Mouse (Mus musculus): ENCODE results near the gene Slirp. TPM values are rescaled to one million over a fixed set of nuclear protein-coding genes. Genes with fewer than 3 reads are reported as not detected.
"Not testable (repeated sequence)": the region's sequence is repeated elsewhere in the genome, so short reads cannot be mapped to it uniquely, and the experiment has no call there.

Gene Slirp
- polyA plus RNA-seq, 1 experiment, result 70.3 TPM

DNA sequence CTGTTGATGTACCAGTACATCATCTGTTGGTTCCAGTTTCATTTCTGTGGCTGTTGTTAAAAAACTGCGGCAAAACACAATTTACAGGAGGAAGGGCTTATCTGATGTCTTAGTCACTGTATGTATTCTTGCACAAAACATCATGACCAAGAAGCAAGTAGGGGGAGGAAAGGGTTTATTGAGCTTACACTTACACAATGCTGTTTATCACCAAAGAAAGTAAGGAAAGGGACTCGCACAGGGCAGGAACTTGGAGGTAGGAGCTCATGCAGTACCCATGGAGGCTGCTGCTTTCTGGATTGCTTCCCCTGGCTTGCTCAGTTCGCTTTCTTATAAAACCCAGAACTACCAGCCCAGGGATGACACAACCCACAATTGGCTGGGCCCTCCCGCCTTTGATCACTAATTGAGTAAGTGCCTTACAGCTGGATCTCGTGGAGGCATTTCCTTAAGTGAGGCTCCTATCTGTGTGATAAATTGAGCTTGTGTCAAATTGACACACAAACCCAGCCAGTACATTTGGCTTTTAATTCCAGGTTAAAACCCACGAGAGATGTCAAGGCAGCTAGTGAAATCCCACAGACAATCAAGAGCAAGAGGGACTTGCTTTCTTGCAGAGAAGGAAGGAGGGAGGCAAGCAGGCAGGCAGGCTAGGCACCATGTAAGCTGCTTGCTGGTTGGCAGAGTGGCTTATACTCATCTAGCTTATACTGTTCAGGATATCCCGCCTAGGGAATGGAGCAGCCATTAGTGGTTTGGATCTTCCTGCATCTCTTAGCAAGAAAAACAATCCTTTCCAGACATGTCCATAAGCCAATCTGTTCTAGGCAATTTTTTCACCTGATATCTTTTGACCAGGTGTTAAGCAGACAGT lies 26.8 kb downstream of the Slirp start:
- no peak for TF ChIP-seq POLR2A (IDR thresholded peaks at IDR 0.05; ENCODE audit: extremely low read depth, insufficient read depth, low read length)
- TF ChIP-seq CTCF (IDR thresholded peaks at IDR 0.05; ENCODE audit: extremely low read depth, insufficient read depth, low read length), result no peak
- H3K4me3 ChIP-seq (ENCODE audit: insufficient read depth, low read length), result no peak overlapping the region
- H3K4me1 ChIP-seq (ENCODE audit: control insufficient read depth, insufficient read depth, low read length), result peaks cover 9% of the 10 kb centered on the region
- no peak overlapping the region for H3K27ac ChIP-seq (ENCODE audit: insufficient read depth, low read length)

DNA sequence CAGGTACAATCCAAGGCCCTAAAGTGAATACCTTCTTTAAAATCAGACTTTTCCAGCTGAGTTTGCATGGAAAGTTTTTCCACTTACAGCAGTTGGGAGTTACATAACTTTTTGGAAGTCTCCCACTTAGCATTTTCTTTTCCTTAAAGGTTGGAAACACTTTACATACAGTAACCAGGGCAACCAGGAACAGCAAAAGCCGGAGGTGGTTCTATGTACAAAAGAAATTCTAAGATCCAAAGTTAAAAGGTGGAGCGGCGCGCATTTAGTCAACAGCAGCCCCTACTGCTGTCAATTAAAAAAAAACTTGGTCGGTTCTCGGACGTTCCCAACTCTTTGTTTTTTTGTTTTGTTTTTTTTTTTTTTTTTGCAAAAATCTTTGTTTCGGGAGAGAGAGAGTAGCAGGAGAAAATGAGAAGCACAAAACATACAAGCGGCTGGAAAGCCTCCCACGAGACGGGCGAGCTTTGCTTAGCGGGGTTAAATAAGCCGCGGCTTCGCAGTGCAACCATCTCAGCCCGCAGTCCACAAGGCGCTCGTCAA lies 27.8 kb downstream of the Slirp start:
- Histone ChIP-seq H3K27ac (ENCODE audit: insufficient read depth, low read length) (peak overlapping the region; percentile 22), H3K4me3 (ENCODE audit: insufficient read depth, low read length) (peak overlapping the region; percentile 55), H3K4me1 (ENCODE audit: control insufficient read depth, insufficient read depth, low read length) (peaks cover 9% of the 10 kb centered on the region)
- TF ChIP-seq POLR2A (IDR thresholded peaks at IDR 0.05; ENCODE audit: extremely low read depth, insufficient read depth, low read length) (no peak), CTCF (IDR thresholded peaks at IDR 0.05; ENCODE audit: extremely low read depth, insufficient read depth, low read length) (no peak)

DNA sequence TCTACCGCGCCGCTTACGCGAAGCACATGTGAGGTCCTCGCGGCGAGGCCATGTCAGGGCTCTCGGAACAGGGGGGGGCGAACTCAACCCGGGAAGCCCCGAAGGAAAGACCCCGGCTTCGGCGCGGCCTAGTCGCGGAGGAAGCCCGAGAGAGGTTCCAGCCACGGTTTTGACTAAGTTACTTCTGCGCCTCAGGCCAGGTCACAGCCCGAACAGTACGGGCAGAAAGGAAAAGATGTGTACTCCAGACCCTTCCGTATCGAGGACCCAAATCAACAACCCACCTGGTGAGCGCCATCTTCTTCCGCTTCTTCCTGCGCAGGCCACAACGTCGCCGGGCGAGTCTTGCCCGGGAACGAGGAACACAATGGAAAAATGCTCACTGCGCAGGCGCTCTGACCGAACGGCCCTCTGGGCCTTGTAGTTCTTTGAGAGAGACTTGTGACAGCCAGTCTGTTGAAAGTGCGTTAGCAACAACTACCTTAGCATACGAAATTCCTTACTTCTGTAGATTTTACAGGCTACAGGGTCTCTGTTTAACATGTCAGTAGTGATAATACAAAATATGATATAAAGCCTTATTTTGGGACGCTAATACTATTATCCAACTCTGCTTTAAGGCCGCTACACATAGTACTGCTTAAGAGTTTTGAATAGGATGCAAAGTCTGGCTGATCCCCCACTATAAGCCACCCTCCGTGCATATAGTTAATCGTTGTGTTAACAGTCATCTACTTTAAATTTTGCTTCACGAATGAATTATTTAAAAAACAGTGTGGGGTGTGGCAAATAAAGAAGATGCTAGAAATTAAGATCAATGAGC lies 28.5 kb downstream of the Slirp start, which contains the start of gene Snw1:
Gene Snw1 (minus strand): TSS at position 311 of the 823 bp plus-strand sequence.
- Histone ChIP-seq H3K27ac (ENCODE audit: insufficient read depth, low read length) (peak within 1 kb of the TSS; percentile 22), H3K4me3 (ENCODE audit: insufficient read depth, low read length) (peak within 1 kb of the TSS; percentile 55), H3K4me1 (ENCODE audit: control insufficient read depth, insufficient read depth, low read length) (peaks cover 5% of the 10 kb centered on the region)
- TF ChIP-seq CTCF (IDR thresholded peaks at IDR 0.05; ENCODE audit: extremely low read depth, insufficient read depth, low read length) (no peak), POLR2A (IDR thresholded peaks at IDR 0.05; ENCODE audit: extremely low read depth, insufficient read depth, low read length) (peak; percentile 93)

GRCm38 (mm10) chr12:87474756-87475155 lies 31.1 kb downstream of the Slirp start:
- Histone ChIP-seq H3K4me1 (ENCODE audit: control insufficient read depth, insufficient read depth, low read length) (peaks cover 5% of the 10 kb centered on the region), H3K27ac (ENCODE audit: insufficient read depth, low read length) (no peak overlapping the region), H3K4me3 (ENCODE audit: insufficient read depth, low read length) (no peak overlapping the region)
- no peak for TF ChIP-seq POLR2A (IDR thresholded peaks at IDR 0.05; ENCODE audit: extremely low read depth, insufficient read depth, low read length)
- no peak for TF ChIP-seq CTCF (IDR thresholded peaks at IDR 0.05; ENCODE audit: extremely low read depth, insufficient read depth, low read length)

DNA sequence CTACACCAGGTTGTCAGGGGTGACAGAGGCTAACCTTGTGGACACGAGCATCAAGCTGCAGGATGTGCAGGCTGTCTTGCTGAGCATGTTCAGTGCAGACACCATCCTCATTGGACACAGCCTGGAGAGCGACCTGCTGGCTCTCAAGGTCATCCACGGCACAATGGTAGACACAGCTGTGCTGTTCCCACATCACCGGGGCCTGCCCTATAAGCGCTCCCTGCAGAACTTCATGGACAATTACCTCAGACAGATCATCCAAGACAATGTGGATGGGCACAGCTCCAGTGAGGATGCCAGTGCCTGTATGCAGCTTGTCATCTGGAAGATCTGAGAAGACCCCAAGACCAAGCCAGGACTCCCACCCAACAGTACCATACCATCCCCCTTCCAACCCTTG lies 38.8 kb downstream of the Slirp start:
- not testable (repeated sequence) for H3K27ac ChIP-seq (ENCODE audit: insufficient read depth, low read length); H3K4me3 ChIP-seq (ENCODE audit: insufficient read depth, low read length); H3K4me1 ChIP-seq (ENCODE audit: control insufficient read depth, insufficient read depth, low read length)

- not testable (repeated sequence) for H3K4me1 ChIP-seq (ENCODE audit: control insufficient read depth, insufficient read depth, low read length)
Measured at GRCm38 (mm10) chr12:87488683-87489082, 45.0 kb downstream of the Slirp start.

GRCm38 (mm10) chr12:87494421-87494820 lies 50.7 kb downstream of the Slirp start, which contains the start of gene Gm5788:
Gene Gm5788, plus strand, starts transcription at chr12:87494721.
- not testable (repeated sequence) for H3K4me3 ChIP-seq (ENCODE audit: insufficient read depth, low read length); H3K4me1 ChIP-seq (ENCODE audit: control insufficient read depth, insufficient read depth, low read length); H3K27ac ChIP-seq (ENCODE audit: insufficient read depth, low read length)

More at GRCm38 (mm10) chr12:87488683-87489082, 45.0 kb downstream of the Slirp start:
- H3K4me3 ChIP-seq (ENCODE audit: insufficient read depth, low read length); H3K27ac ChIP-seq (ENCODE audit: insufficient read depth, low read length): not testable (repeated sequence)

Other genes with a start within 250 kb of the Slirp start
- gene Samd15, start 244.2 kb upstream of the Slirp start, polyA plus RNA-seq (2012; rRNA removed), result 2.8 and 3.4 TPM in 2 replicates
- gene Tmed8, start 243.4 kb upstream of the Slirp start, polyA plus RNA-seq (2012; rRNA removed), result 20.5 and 21.5 TPM in 2 replicates
- 2.0 and 2.5 TPM in 2 replicates for gene Noxred1, start 205.2 kb upstream of the Slirp start, polyA plus RNA-seq (2012; rRNA removed)
- gene Vipas39, start 177.6 kb upstream of the Slirp start, polyA plus RNA-seq (2012; rRNA removed), result 61.0 and 64.0 TPM in 2 replicates
- 179 and 189 TPM in 2 replicates for gene Ahsa1, start 177.4 kb upstream of the Slirp start, polyA plus RNA-seq (2012; rRNA removed)
- gene Ism2, start 144.2 kb upstream of the Slirp start, polyA plus RNA-seq (2012; rRNA removed), result 0.23 and 0.25 TPM in 2 replicates
- gene Sptlc2, start 55.5 kb upstream of the Slirp start, polyA plus RNA-seq (2012; rRNA removed), result 22.4 and 25.0 TPM in 2 replicates
- 17.1 and 17.4 TPM in 2 replicates for gene Alkbh1, start 121 bp downstream of the Slirp start, polyA plus RNA-seq (2012; rRNA removed)
- gene Snw1, start 28.4 kb downstream of the Slirp start, polyA plus RNA-seq (2012; rRNA removed), result 44.9 and 46.5 TPM in 2 replicates
- not detected in 2 replicates for gene Gm5788, start 50.8 kb downstream of the Slirp start, polyA plus RNA-seq (2012; rRNA removed)
- not detected in 2 replicates for gene Gm8300, start 70.4 kb downstream of the Slirp start, polyA plus RNA-seq (2012; rRNA removed)
- not detected in 2 replicates for gene Oog1, start 158.8 kb downstream of the Slirp start, polyA plus RNA-seq (2012; rRNA removed)
- not detected in 2 replicates for gene Gm4027, start 175.0 kb downstream of the Slirp start, polyA plus RNA-seq (2012; rRNA removed)
- gene Gm16381, start 200.7 kb downstream of the Slirp start, polyA plus RNA-seq (2012; rRNA removed), result not detected in 2 replicates

All from cortical plate, adult 2 months (tissue).